Mouse (Mus musculus) megakaryocyte progenitor cell, adult 5-6 weeks (primary cell): ENCODE results near the gene Scn8a. TPM values are rescaled to one million over a fixed set of nuclear protein-coding genes. Genes with fewer than 3 reads are reported as not detected.

Experiments used
- ATAC-seq: replicated peaks from 2 replicates; pipeline ENCODE4 v1.8.0; 2016; ENCODE audit warnings: mild to moderate bottlenecking, moderate TSS enrichment, inconsistent platforms; ENCODE audit not compliant: poor library complexity
- total RNA-seq, 2 experiments: library from RNA; stranded (forward) in 1 of 2; stranded (reverse) in 1 of 2; fragments of 157-497, 149-512 nt in 1 of 2; fragments of 200-1000 nt in 1 of 2; gene quantifications; 2 replicates each; pipeline versions ENCODE4 v1.2.3 to v1.2.4; 2015 to 2017

Gene Scn8a
- total RNA-seq, 2 experiments from 2014 or later = not detected

GRCm38 (mm10) chr15:101088291-101088690 is 218.6 kb downstream of the Scn8a start:
- ATAC-seq = no peak

GRCm38 (mm10) chr15:101091551-101091950 is 221.9 kb downstream of the Scn8a start:
- no peak for ATAC-seq

- ATAC-seq = no peak
These were observed 222.6 kb downstream of the Scn8a start for GRCm38 (mm10) chr15:101092121-101092828.

GRCm38 (mm10) chr15:101092829-101093648 is 223.4 kb downstream of the Scn8a start:
- ATAC-seq = no peak

- ATAC-seq = no peak
These were observed 224.3 kb downstream of the Scn8a start for GRCm38 (mm10) chr15:101093988-101094387.

GRCm38 (mm10) chr15:101094979-101095378 is 225.3 kb downstream of the Scn8a start:
- no peak for ATAC-seq

GRCm38 (mm10) chr15:101095392-101095791 is 225.7 kb downstream of the Scn8a start:
- no peak for ATAC-seq

Other genes starting within 250 kb of the Scn8a start
- gene Smagp, start 232.9 kb upstream of the Scn8a start, total RNA-seq (2015) = 0.64 and 1.1 TPM in 2 replicates
- 0.71 TPM in 1 of 2 replicates, not detected in the other for gene Smagp, start 232.9 kb upstream of the Scn8a start, total RNA-seq (2017)
- gene Bin2, start 200.3 kb upstream of the Scn8a start, total RNA-seq (2015) = 129 and 133 TPM in 2 replicates
- 98.9 and 105 TPM in 2 replicates for gene Bin2, start 200.3 kb upstream of the Scn8a start, total RNA-seq (2017)
- 12.2 and 28.8 TPM in 2 replicates for gene Cela1, start 181.9 kb upstream of the Scn8a start, total RNA-seq (2015)
- gene Cela1, start 181.9 kb upstream of the Scn8a start, total RNA-seq (2017) = 5.2 and 10.8 TPM in 2 replicates
- 11.7 and 11.9 TPM in 2 replicates for gene Galnt6, start 140.5 kb upstream of the Scn8a start, total RNA-seq (2015)
- 28.0 and 29.8 TPM in 2 replicates for gene Galnt6, start 140.5 kb upstream of the Scn8a start, total RNA-seq (2017)
- 20.3 and 26.1 TPM in 2 replicates for gene Slc4a8, start 108.1 kb upstream of the Scn8a start, total RNA-seq (2015)
- 21.3 and 22.2 TPM in 2 replicates for gene Slc4a8, start 108.1 kb upstream of the Scn8a start, total RNA-seq (2017)
- not detected in 2 replicates for gene Gm47841, start 177.5 kb downstream of the Scn8a start, total RNA-seq (2015)
- not detected in 2 replicates for gene Gm47841, start 177.5 kb downstream of the Scn8a start, total RNA-seq (2017)
- gene Fignl2, start 208.7 kb downstream of the Scn8a start, total RNA-seq (2015) = not detected in 2 replicates
- gene Fignl2, start 208.7 kb downstream of the Scn8a start, total RNA-seq (2017) = under 0.01 TPM in 1 of 2 replicates, not detected in the other
- not detected in 2 replicates for gene Ankrd33, start 245.9 kb downstream of the Scn8a start, total RNA-seq (2015)
- not detected in 2 replicates for gene Ankrd33, start 245.9 kb downstream of the Scn8a start, total RNA-seq (2017)